Mouse (Mus musculus) kidney, embryonic 14.5 days (tissue): ENCODE results near the gene Lce1d. TPM values are rescaled to one million over a fixed set of nuclear protein-coding genes. Genes with fewer than 3 reads are reported as not detected.

Experiments
- ATAC-seq: fragments of 200-750 bp; cut with Nextera tagmentation; 2 replicates; pipeline ENCODE4 v1.8.0; 2017; ENCODE audit warnings: moderate number of reproducible peaks, mild to moderate bottlenecking, moderate TSS enrichment, moderate library complexity; ENCODE audit not compliant: low FRiP score, low TSS enrichment
- H3K27ac ChIP-seq: fragments of 300-500 bp; sonication (generic); 2 replicates; pipeline ENCODE4 v1.5.1; 2014; ENCODE audit warnings: low read depth, mild to moderate bottlenecking, low read length, moderate library complexity, mixed read lengths
- H3K27me3 ChIP-seq: fragments of 300-500 bp; sonication (generic); 2 replicates; pipeline ENCODE4 v1.6.1; 2014; ENCODE audit warnings: mild to moderate bottlenecking, low read length; ENCODE audit not compliant: control insufficient read depth, insufficient read depth
- H3K36me3 ChIP-seq: fragments of 300-500 bp; sonication (generic); 2 replicates; pipeline ENCODE4 v1.6.1; 2014; ENCODE audit warnings: low read length, mixed read lengths; ENCODE audit not compliant: control insufficient read depth, insufficient read depth
- H3K4me1 ChIP-seq: fragments of 300-500 bp; sonication (generic); 2 replicates; pipeline ENCODE4 v1.6.1; 2014; ENCODE audit warnings: low read length, mixed read lengths; ENCODE audit not compliant: control insufficient read depth, insufficient read depth
- H3K4me2 ChIP-seq: fragments of 300-500 bp; sonication (generic); replicated peaks from 2 replicates; pipeline ENCODE4 v1.6.1; 2014; ENCODE audit warnings: low read depth, mild to moderate bottlenecking, low read length
- H3K4me3 ChIP-seq: fragments of 300-500 bp; sonication (generic); 2 replicates; pipeline ENCODE4 v1.5.1; 2014; ENCODE audit warnings: mild to moderate bottlenecking, low read length
- H3K9ac ChIP-seq: fragments of 300-500 bp; sonication (generic); 2 replicates; pipeline ENCODE4 v1.6.1; 2014; ENCODE audit warnings: low read depth, mild to moderate bottlenecking, low read length, moderate library complexity
- H3K9me3 ChIP-seq: fragments of 300-500 bp; sonication (generic); 2 replicates; pipeline ENCODE4 v1.6.1; 2016; ENCODE audit warnings: low read length; ENCODE audit not compliant: control insufficient read depth
- WGBS: fragments of 180-500 bp; shearing (Covaris S2); extraction: QIAGEN DNeasy Blood & Tissue Kit; methylation state at CpG from one replicate; pipeline ENCODE4 v1.1.7; 2014; 5-methylcytosine and 5-hydroxymethylcytosine counted together
- polyA plus RNA-seq: library from polyadenylated mRNA; unstranded; fragments of >200 nt; fragmentation: Nextera tagmentation; extraction: Ambion mirVana; gene quantifications from 2 replicates; pipeline ENCODE4 v1.2.1, GENCODE M21; 2014

Gene Lce1d
- polyA plus RNA-seq, 1 experiment from 2014 or later, result not detected

GRCm38 (mm10) chr3:92670215-92670614, 16.8 kb downstream of the Lce1d start, which contains the start of gene Lce1a2:
Lce1a2 (minus strand) TSS chr3:92670315.
- no peak within 1 kb of the TSS for H3K4me3 ChIP-seq
- no peaks in the 10 kb centered on the region for H3K36me3 ChIP-seq
- no peak for ATAC-seq
- no peaks in the 10 kb centered on the region for H3K9me3 ChIP-seq
- H3K4me2 ChIP-seq, result no peak within 1 kb of the TSS
- H3K27ac ChIP-seq, result no peak within 1 kb of the TSS
- H3K9ac ChIP-seq, result no peak within 1 kb of the TSS
- H3K27me3 ChIP-seq, result no peaks in the 10 kb centered on the region
- H3K4me1 ChIP-seq, result no peaks in the 10 kb centered on the region

- no peaks in the 10 kb centered on the region for H3K27me3 ChIP-seq
- H3K4me3 ChIP-seq, result no peak within 1 kb of the TSS
- no peak for ATAC-seq
- H3K4me2 ChIP-seq, result no peak within 1 kb of the TSS
- no peaks in the 10 kb centered on the region for H3K36me3 ChIP-seq
- no peaks in the 10 kb centered on the region for H3K4me1 ChIP-seq
- H3K9ac ChIP-seq, result no peak within 1 kb of the TSS
- H3K27ac ChIP-seq, result no peak within 1 kb of the TSS
- H3K9me3 ChIP-seq, result no peaks in the 10 kb centered on the region
These were observed 30.2 kb downstream of the Lce1d start, which contains the start of gene Lce1b for GRCm38 (mm10) chr3:92656826-92657225. Lce1b (minus strand) TSS chr3:92656926.

DNA sequence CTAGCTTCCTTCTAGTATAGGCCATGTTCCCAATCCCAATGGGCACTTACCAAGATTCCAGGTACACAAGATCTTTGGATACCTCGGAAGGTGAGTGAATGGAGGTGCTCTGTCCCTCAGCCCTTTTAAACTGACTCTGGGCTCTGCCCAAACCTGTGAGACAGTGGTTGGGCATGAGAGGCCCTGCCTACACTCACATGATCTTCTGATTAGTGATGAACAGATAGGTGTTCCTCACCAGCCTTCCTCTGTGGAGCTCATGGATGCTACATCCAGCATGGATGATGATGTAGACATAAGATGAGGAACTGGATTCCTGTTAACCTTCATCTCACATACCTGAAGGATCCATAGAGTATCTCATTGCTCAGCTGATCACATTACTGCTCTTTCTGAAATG, 38.8 kb downstream of the Lce1d start, which contains the start of gene Lce1a1:
Gene Lce1a1, minus strand, starts transcription at position 101 of the 400 bp plus-strand sequence.
- 90% methylated on average over 1 of the region's 1 CpGs for WGBS
- Histone ChIP-seq H3K9ac (no peak within 1 kb of the TSS), H3K9me3 (no peaks in the 10 kb centered on the region), H3K4me1 (no peaks in the 10 kb centered on the region), H3K4me2 (no peak within 1 kb of the TSS), H3K4me3 (no peak within 1 kb of the TSS), H3K36me3 (no peaks in the 10 kb centered on the region), H3K27me3 (no peaks in the 10 kb centered on the region), H3K27ac (no peak within 1 kb of the TSS)
- ATAC-seq, result no peak

DNA sequence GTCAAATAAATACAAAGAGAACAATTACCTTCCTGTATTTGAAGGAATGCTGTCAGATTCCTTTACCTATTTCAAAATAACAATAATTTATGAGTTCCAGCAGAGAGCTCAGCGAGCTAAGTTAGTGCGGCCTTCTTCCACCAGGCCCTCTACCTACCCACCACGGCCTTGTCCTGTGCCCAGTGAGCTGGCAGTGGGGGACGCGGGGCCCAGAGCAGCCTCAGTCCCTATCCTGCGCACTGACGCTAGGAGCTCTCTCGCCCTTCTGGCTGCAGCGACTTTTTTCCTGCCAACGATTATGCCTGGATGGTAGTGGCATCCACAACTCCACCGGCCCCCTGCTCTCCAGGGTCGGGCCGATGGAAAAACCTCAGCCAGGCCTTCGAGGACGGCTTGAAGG, 47.2 kb downstream of the Lce1d start:
- H3K27ac ChIP-seq, result no peak overlapping the region
- H3K4me3 ChIP-seq, result no peak overlapping the region
- no peak overlapping the region for H3K9ac ChIP-seq
- no peaks in the 10 kb centered on the region for H3K4me1 ChIP-seq
- no peak for ATAC-seq
- H3K9me3 ChIP-seq, result no peaks in the 10 kb centered on the region
- 93% methylated on average over 15 of the region's 15 CpGs for WGBS
- H3K36me3 ChIP-seq, result no peaks in the 10 kb centered on the region
- no peaks in the 10 kb centered on the region for H3K27me3 ChIP-seq
- no peak overlapping the region for H3K4me2 ChIP-seq

GRCm38 (mm10) chr3:92638653-92638991, 48.4 kb downstream of the Lce1d start:
- no peaks in the 10 kb centered on the region for H3K4me1 ChIP-seq
- H3K9ac ChIP-seq, result no peak overlapping the region
- H3K4me3 ChIP-seq, result no peak overlapping the region
- 75% methylated on average over 3 of the region's 3 CpGs for WGBS
- no peak overlapping the region for H3K4me2 ChIP-seq
- H3K27me3 ChIP-seq, result no peaks in the 10 kb centered on the region
- H3K36me3 ChIP-seq, result no peaks in the 10 kb centered on the region
- H3K27ac ChIP-seq, result no peak overlapping the region
- no peak for ATAC-seq
- no peaks in the 10 kb centered on the region for H3K9me3 ChIP-seq

GRCm38 (mm10) chr3:92637745-92638652, 49.0 kb downstream of the Lce1d start:
- Histone ChIP-seq H3K4me1 (no peaks in the 10 kb centered on the region), H3K4me3 (no peak overlapping the region), H3K4me2 (no peak overlapping the region), H3K27ac (no peak overlapping the region), H3K9me3 (no peaks in the 10 kb centered on the region), H3K36me3 (no peaks in the 10 kb centered on the region), H3K9ac (no peak overlapping the region), H3K27me3 (no peaks in the 10 kb centered on the region)
- ATAC-seq, result no peak
- WGBS, result 48% methylated on average over 1 of the region's 1 CpGs

Other genes starting within 250 kb of the Lce1d start
- gene Sprr1b, start 248.4 kb downstream of the Lce1d start, polyA plus RNA-seq, result not detected in 2 replicates
- not detected in 2 replicates for gene Sprr3, start 228.5 kb downstream of the Lce1d start, polyA plus RNA-seq
- gene Sprr1a, start 201.3 kb downstream of the Lce1d start, polyA plus RNA-seq, result 8.1 and 8.4 TPM in 2 replicates
- gene Sprr4, start 186.7 kb downstream of the Lce1d start, polyA plus RNA-seq, result not detected in 2 replicates
- gene 2310046K23Rik, start 152.7 kb downstream of the Lce1d start, polyA plus RNA-seq, result not detected in 2 replicates
- gene Ivl, start 113.5 kb downstream of the Lce1d start, polyA plus RNA-seq, result 0.74 and 0.81 TPM in 2 replicates
- gene Smcp, start 98.2 kb downstream of the Lce1d start, polyA plus RNA-seq, result not detected in 2 replicates
- gene 2210017I01Rik, start 79.7 kb downstream of the Lce1d start, polyA plus RNA-seq, result not detected in 2 replicates
- not detected in 2 replicates for gene Lce6a, start 65.5 kb downstream of the Lce1d start, polyA plus RNA-seq
- not detected in 2 replicates for gene Lce1a1, start 38.9 kb downstream of the Lce1d start, polyA plus RNA-seq
- not detected in 2 replicates for gene Lce1b, start 30.3 kb downstream of the Lce1d start, polyA plus RNA-seq
- gene Lce1a2, start 16.9 kb downstream of the Lce1d start, polyA plus RNA-seq, result not detected in 2 replicates
- gene Lce1c, start 8.0 kb downstream of the Lce1d start, polyA plus RNA-seq, result not detected in 2 replicates
- not detected in 2 replicates for gene Lce1e, start 21.9 kb upstream of the Lce1d start, polyA plus RNA-seq
- not detected in 2 replicates for gene Lce1f, start 33.1 kb upstream of the Lce1d start, polyA plus RNA-seq
- not detected in 2 replicates for gene Gm38119, start 51.9 kb upstream of the Lce1d start, polyA plus RNA-seq
- gene Lce1g, start 65.1 kb upstream of the Lce1d start, polyA plus RNA-seq, result not detected in 2 replicates
- gene Lce1h, start 77.9 kb upstream of the Lce1d start, polyA plus RNA-seq, result not detected in 2 replicates
- not detected in 2 replicates for gene Lce1i, start 91.7 kb upstream of the Lce1d start, polyA plus RNA-seq
- gene Lce1j, start 103.3 kb upstream of the Lce1d start, polyA plus RNA-seq, result not detected in 2 replicates
- not detected in 2 replicates for gene Lce1k, start 120.7 kb upstream of the Lce1d start, polyA plus RNA-seq
- gene Kprp, start 140.0 kb upstream of the Lce1d start, polyA plus RNA-seq, result not detected in 2 replicates
- gene Lce1l, start 164.1 kb upstream of the Lce1d start, polyA plus RNA-seq, result not detected in 2 replicates
- not detected in 2 replicates for gene 2310050C09Rik, start 183.0 kb upstream of the Lce1d start, polyA plus RNA-seq
- gene Lce3a, start 239.0 kb upstream of the Lce1d start, polyA plus RNA-seq, result not detected in 2 replicates
- not detected in 2 replicates for gene Lce3b, start 245.8 kb upstream of the Lce1d start, polyA plus RNA-seq